Mouse (Mus musculus) fat pad, adult 2 months (tissue): ENCODE measurements around the gene Lsr.
"Not testable (repeated sequence)": the region's sequence is repeated elsewhere in the genome, so short reads cannot be mapped to it uniquely, and the experiment has no call there.

Experiments used
- DNase-seq: peaks from one replicate; pipeline ENCODE4 v3.0.0-alpha.2; 2011; ENCODE audit warnings: low read depth, low spot score; ENCODE audit errors: extremely low read depth

Lsr gene

DNA sequence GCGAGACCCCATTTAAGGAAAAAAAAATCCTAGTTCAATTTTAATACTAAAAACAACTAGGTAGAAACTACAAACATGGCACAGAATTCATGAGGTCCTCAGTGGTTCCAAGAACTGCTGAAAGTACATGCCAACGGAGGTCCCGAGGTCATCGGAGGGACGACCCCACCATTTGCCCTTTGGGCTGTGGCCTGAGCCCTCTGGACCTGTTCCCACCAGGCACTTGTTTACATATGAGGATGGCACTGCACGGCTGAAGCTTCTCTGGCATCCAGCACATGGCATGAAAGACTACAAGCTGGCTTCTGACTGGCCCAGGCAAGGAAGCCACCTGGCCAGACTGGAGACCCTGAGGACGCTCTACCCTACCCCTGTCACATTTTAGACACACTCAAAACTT lies 8.9 kb downstream of the Lsr start:
- no peak for DNase-seq

DNA sequence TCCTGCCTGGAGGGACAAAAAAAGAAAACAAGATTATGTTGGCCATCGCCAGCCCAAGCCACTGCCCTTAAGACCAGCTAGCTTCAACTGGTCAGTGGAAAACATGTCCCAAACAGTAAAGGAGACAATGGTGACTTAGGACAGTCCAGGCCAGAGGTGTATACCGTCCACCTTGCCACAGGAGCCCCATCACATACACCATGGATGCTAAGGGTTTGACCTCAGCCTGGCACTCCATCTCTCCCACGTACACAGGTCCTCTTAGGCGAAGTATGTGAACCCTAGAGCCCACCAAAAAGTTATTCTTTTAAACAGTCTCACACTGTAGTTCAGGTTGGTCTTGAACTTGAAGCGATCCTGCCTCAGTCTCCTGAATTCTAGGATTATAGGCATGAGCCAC lies 10.4 kb downstream of the Lsr start:
- no peak for DNase-seq

DNA sequence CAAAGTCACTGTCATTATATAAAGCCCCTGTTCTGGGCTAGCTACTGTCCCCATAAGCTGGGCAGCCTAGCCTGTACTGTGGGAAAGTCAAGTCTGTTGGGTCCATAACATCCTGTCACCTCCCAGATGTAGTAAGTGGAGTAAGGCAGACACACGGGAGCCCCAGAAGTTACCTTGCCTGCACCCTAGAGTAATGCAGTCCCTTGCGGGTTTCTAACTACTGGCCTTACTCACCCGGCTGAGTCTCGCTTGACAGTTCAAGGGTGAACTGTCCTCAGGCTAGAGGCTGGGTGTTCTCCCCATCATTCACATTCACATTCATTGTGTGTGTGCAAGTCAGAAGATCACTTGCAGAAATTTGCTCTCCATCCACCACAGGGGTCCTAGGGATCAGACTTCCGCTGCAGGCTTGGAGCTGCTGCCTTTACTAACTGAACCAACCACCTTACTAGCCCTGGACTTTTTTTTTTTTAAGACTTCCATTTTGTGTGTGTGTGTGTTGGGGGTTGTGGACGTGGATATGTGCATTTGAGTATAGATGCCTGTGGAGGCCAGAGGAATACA lies 13.4 kb downstream of the Lsr start:
- no peak for DNase-seq

DNA sequence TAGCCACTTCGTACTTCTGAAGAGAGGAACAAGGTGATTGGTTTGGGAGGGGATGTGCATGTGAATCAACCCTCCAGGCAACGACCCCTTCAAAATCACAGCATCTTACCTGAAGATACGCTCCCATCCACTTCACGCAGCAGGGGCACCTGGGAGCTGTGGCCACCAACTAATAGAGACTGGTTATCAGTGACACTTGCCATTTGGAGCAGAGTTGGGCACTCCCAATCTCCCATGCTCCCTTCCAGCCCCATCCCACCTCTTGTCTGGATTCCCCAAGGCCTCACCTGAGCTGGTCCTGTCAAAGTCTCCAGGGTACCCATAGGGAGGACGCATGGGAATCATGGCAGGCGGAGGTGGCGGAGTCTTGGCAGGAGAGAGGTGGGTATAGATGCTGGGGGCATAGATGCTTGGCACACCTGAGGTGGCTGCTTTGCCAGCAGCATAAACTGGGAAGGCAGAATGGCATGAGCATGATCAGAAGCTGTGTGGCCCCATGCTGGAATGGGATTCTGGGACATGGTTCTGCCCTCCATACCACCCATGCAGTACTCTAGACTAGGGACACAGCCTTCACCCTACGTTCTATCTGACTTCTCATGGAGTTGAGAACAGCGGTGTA lies 14.3 kb downstream of the Lsr start:
- no peak for DNase-seq

DNA sequence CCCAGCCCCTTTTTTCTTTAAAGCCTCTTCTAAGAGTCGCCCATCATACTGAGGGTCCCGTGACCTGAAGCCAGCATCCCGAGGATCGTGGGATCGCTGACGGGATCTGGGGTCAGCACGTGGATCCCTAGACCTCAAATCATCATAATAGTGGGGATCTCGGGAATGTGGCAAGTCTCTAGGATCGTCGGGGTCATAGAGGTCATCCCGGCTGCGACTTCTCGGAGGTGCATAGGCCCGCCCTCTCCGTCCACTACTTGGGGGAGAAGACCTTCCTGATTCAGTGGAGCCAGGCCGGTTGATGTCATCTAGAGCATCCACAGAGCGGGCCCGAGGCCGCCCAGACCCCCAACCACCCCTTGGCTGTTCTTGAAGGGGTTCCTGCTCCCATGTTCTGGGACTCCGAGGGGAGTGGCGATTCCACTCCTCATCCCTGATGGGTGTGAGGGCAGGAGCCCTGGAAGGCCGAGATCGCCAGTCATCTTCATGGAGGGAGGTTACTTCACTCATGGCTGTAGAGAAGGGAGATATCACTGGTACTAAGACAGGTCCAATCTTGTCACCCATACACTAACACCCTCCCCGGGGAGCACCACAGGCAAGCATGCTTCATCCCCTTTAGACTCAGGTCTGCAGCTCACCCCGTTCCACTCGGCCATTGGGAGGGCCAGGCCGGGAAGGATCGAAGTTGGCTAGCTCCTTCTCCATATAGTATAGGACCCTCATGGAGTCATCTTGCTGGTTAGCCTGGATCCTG lies 15.0 kb downstream of the Lsr start:
- no peak for DNase-seq

DNA sequence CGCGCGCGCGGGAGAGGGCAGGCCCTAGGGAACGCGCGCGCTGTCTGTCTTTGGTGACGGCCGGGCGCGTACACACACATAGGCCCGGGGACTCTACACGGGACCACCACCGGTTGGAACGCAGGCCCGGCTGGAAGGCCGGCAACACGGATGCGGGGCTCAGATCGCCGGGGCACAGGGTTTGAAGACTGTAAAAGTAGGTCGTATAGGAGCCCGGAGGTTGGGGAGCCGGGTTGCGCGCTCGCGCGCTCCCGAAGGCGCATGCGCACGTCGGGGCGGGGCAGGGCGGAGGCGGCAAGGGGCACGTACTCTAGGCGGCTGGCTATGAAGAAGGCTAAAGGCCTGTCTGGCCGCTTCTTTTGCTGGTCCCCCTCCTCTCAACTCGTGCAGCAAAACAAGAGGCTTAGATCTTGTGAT lies 15.9 kb downstream of the Lsr start:
- DNase-seq = no peak

DNA sequence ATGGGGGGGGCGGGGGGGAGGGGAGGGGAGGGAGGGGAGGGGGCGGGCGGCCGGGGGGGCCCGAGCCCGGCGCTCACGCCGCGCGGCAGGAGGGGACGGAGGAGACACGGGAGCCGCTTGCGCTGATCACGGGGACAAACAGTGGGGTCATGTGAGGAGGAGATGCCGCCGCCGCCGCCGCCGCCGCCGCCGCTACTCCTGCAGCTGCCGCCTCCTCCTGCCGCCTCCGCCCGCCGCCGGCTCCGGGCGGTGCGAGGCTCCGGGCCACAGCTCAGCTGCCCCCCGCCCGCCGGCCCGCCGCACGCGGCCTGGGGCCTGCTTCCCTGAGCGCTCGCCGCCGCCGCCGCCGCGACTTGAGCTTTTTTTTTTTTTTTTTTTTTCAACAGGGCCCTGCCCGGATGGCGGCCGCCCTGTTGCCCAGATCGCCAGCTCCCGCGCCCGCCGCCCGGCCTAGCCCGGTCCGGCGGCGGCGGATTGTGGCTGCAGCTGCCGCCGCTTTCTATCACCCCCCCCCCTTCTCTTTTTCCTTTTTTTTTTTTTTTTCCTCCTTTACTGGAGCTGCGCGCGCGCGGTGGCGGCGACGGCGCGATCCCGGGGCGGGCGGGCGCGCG lies 16.4 kb downstream of the Lsr start, which contains the start of gene Usf2:
TSS of gene Usf2 (minus strand) at position 48 of the 611 bp plus-strand sequence.
- no peak for DNase-seq

DNA sequence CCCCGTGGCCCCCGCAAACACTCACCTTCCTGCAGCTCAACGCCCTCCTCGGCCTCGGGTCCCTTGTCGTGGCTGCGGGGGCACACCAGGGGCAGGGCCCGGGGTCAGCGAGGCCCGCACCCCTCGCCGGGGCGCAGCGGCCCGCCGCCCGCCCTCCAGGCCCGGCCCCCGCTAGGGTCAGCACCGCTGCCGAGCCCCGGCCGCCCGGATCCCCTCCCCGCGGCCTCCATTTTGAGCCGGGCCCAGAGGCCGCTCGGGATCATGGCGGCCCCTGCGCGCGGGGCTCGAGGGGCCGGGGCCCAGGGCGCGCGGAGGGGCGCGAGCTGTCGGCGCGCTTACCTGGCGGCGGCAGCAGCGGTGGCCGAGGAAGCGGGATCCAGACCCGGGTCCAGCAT lies 16.9 kb downstream of the Lsr start:
- no peak for DNase-seq

DNA sequence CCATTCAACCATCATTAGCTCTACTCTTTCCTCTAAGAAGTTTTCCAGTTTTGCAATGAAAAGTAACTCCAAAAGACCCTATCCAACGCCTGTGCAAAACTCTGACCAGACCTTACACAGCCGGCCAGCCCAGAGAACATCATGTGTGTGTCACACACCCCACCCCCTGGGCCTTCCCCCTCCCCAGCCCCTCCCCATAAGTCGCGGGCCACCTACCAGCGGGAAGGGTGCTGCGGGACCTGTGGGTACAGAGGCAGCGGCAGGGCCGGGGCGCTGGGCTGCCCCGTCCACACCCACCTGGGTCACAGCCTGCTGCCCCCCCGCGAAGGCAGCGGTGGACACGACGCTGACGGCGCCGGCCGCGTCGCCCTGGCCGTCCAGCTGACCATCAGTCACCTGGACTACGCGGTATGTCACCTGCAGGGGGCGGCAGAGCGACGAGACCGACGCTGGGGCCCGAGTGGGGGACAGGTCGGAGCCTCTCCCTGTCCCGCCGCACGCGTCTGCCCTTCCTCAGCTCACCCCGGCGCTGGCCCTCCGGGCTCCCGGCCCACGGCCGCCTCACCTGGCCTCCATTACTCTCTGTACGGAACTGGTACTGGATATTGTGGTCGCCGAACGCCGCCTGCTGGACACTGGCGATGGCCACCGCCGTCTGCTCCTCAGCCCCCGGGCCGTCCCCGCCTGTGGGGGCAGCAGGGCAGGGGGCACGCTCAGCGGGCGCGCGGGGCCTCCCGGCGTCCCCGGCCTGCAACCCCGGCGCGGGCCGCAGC lies 17.5 kb downstream of the Lsr start:
- no peak for DNase-seq

DNA sequence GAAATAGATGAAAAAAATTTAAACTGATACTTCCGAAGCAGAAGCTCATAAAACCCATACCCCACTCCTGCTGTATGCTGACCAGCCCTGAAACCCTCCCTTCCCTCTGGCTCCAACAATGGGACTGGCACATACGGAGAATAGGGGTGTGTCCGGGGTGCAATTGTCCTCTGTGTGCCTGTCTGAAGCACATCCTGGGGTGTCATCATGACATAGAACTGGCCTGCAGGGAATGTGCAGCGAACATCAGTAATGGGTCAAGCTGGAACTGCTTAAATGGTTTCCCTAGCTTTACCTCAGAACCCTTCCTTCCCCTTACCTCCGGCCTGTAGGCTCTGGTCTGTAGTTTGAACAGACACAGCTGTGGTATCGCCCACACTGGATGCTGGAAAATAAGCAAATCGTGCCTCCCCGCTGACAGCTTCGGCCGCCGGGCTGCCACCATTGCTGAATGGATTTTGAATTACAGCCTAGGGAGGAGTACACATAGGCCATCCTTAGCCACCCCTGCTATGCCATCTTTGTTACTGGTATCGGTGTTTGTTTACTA lies 18.2 kb downstream of the Lsr start:
- no peak for DNase-seq

DNA sequence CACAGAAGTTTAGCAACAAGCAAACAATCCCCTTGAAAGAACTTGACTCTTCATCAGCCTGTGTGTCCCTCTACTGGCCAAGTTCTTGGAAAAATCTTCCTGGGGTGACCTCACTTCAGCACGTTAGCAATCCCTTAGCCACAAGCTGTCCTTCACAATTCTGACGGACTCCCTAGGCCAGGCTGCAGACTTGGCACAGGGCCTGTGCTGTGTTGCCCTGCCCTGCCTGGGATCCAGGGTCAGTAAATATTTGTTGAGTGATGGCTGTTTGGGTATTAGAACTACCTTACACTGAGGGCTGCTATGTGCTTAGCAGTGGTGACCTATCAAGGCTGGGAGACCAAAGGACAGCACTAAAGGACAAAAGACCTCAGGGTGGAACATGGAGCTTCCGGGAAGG lies 19.2 kb downstream of the Lsr start:
- no peak for DNase-seq

DNA sequence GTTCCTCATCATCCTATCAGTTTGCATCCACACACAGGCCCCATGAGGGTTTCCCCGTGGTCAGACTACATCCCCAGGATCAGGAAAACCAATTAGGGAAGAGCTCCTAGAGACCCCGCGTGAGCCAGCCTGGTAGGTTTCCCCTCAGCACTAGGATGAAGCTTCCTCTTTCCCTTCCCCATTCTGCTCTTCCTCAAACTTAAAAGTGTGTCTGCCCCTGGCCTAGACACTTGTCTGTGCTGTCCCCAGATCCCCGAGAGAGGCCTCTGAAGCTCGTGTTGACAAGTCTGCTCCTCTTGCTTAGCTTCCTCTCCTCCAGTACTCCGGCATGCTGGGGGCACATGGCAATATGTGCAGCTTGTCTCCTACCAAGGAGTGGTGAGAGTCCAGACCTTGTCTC lies 19.8 kb downstream of the Lsr start:
- DNase-seq = no peak

DNA sequence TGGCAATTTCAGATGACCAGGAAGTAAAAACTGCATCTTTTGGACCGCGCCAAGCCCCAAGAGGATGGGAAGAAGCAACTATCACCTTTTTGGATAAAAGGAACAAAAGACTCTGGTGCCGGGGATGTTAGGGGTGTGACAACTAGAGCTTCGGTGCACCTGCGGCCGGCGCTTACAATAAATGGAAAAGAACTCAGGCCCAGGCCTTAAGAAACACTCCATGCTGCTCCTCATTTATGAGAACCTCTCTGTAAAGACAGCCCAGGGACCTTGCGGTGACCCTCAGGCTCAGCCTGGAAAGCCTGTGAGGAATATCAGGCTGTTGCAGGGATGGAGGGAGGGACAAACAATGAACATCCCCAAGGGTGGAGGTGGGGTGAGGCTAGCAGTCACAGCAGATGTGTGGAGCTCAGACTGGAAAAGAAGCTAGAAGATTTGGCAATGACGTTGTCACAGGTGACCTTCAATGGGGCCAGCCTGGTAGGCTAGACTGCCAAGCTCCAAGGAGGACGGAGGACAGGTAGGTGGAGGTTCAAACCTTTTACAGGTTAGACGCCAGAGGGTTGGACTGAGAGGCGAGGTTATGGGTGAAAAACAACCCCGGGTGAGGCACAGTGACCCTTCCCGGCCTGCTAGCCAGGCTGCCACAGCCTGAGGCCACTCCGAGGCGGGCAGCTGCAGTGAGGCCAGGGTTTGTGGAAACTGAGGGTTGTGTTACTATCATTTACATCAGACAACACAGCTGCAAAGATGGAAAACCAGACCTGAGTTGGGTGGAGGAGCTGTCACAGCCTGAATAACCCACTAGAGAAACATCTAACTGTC lies 20.6 kb downstream of the Lsr start:
- no peak for DNase-seq

DNA sequence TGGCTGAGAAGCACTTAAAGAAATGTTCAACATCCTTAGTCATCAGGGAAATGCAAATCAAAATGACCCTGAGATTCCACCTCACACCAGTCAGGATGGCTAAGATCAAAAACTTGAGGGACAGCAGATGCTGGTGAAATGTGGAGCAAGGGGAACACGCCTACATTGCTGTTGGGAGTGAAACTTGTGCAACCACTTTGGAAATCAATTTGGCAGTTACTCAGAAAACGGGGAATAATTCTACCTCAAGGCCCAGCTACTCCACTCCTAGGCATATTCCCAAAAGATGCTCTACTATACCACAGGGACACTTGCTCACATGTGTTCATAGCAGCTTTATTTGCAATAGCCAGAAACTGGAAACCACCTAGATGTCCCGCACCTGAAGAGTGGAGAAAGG lies 23.4 kb downstream of the Lsr start:
- DNase-seq = not testable (repeated sequence)

DNA sequence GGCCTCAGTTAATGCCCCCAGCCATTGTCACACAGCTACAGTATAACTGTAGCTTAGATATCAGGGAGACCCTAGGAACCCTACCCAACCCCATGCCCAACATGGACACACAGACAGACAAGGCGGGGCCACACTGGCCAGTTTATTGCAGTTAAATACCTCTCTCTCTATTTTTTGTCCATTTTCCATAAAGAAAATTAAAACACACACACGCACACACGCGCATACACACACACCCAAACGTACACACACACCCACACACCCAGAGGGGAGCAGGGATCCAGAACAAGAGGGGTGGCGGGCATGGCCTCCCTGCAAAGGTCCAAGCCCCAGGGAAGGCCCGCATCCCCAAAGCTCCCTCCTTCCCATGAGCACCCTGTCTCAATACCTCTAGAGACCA lies 27.4 kb downstream of the Lsr start:
- no peak for DNase-seq

DNA sequence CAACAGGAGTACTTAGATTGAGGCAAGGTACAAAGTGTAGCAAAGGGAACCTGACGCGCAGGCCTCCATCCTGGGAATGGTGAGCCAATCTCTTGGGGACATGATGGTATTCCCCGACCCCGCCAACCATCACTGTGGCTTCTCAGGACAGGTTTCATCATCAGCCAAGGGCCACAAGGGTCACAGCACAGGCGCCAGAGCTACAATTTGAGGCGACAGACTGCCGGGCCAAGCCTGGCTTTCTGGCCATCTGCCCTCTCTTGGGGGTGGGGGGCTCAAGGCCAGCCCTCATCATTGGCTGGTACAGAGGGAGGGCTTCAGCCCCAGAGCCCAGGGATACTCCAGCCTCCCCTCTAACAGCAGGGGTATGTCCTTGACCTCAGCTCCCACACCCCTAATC lies 27.8 kb downstream of the Lsr start:
- not testable (repeated sequence) for DNase-seq

DNA sequence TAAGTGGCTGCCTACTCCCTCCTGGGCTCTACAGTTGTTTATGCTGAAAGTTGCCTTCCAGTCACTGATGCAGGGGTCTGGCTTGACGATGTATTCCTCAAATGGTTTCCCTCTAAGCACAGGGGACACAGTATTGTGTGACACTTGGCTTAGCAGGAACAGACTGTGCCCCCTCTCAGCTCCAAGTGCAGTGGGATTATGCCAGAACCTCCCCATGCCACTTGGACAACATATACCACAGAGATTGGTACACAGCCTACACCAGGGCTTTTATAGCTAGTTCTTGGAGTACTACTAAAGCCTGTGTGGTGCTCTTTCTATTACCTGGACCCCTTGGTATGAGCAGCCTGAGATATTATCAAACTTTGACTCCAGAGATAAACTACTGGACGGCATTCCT lies 28.6 kb downstream of the Lsr start:
- not testable (repeated sequence) for DNase-seq

DNA sequence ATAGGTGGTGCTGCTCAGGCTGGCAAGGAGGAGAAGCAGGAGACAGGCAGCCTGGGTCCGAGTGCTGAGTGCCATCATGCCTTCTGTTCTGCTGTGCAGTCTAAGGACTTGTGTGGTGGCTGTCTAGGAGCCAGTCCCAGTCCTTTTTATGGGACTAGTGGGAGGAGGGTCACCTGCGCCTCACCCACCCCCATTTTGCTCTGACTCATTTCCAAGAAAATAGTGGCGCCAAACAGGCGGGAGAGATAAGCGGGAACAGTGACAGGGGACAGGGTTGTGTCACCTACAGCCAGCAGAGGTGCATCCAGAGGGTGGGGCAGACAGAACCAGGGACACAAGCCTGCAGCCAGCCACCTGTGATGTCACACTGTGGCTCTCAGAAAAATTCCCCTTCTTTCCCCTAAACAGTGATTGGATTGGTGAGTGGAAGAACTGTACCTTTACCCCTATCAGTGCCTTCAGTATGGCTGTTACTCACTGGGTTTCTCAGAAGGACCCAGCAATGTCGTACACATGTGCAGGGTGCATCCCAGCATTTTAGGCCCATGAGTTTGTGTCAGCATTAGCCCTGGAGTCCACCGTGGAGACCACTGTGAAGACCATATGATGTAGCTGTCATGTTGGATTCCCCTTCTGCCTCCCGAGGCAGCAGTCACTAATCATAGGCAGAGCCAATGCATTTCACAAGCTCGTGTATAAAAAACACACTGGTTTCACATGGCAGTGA lies 29.2 kb downstream of the Lsr start, which contains the start of gene Hamp:
TSS of gene Hamp (minus strand) at position 124 of the 727 bp plus-strand sequence.
- DNase-seq = no peak

DNA sequence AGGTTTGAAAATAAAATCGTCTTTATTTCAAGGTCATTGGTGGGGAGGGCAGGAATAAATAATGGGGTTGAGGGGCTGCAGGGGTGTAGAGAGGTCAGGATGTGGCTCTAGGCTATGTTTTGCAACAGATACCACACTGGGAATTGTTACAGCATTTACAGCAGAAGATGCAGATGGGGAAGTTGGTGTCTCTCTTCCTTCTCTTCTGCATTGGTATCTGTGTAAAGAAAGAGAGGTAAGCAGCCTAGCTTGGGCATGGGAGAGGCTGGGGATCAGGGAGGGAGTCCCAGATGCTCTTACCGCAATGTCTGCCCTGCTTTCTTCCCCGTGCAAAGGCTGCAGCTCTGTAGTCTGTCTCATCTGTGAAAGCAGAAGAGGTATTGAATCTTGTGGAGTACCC lies 30.9 kb downstream of the Lsr start:
- not testable (repeated sequence) for DNase-seq
